Mouse (Mus musculus): Measurements from ENCODE around the gene Tmem144. TPM values are rescaled to one million over a fixed set of nuclear protein-coding genes. Genes with fewer than 3 reads are reported as not detected.

The Tmem144 gene
- polyA plus RNA-seq, 1 experiment from 2014 or later: 5.2 TPM

DNA sequence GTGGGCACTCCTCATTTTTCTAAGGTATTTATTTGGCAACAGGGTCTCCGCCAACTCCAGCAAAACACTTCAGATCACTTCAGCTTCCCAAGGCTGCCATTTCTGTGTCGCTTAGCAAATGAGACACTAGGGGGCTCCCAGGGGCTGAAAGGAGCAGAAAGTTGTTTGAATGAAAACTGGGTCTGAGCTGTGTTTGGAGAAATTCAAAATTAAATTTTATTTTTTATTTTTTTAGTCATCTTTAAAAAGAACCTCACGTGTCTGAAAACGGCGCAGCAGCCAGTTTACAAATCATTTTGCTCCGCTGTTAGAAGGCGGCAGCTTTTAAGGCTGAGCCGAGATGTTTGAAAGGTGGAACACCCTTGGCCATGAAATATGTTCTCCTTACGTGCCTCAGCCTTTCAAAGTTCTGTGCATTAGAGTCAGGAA, 32.2 kb upstream of the Tmem144 start:
- Histone ChIP-seq H3K27ac (peak overlapping the region; percentile 63), H3K4me3 (peak overlapping the region; percentile 40), H3K36me3 (no peaks in the 10 kb centered on the region), H3K4me2 (peak overlapping the region; percentile 55), H3K9me3 (no peaks in the 10 kb centered on the region), H3K4me1 (peaks cover 33% of the 10 kb centered on the region), H3K9ac (peak overlapping the region; percentile 28; the same call in 1 of the 2 replicates), H3K27me3 (no peaks in the 10 kb centered on the region)
- ATAC-seq (ENCODE audit: borderline replicate concordance, extremely low read depth, low FRiP score, low TSS enrichment): no peak; the same call in 1 of the 2 replicates
- WGBS: 2% methylated on average over 9 of the region's 9 CpGs

DNA sequence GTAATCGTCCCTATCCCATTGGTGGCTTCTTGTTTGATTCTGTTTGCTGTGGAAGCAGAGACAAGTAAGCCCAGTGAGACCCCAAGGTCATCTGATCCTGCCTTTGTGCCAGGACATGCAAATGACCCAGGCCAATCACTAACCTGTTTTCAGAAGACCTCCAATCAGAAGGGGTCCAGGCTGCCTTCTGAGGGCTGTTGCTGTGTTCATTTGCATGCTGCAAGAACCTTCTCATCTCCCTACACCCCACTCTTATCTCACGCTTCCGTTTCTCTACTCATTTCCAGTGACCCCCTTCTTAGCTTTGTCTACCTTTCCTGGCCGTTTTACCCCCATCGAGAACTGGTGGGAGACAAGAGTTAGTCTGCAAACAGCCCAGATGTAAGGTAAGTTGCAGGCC, 31.7 kb upstream of the Tmem144 start, which contains the start of gene Fam198b:
Gene Fam198b, plus strand, starts transcription at position 229 of the 400 bp plus-strand sequence.
- no peak; the same call in 1 of the 2 replicates for ATAC-seq (ENCODE audit: borderline replicate concordance, extremely low read depth, low FRiP score, low TSS enrichment)
- Histone ChIP-seq H3K4me3 (peak within 1 kb of the TSS; percentile 40), H3K9me3 (no peaks in the 10 kb centered on the region), H3K36me3 (no peaks in the 10 kb centered on the region), H3K4me2 (peak within 1 kb of the TSS; percentile 55), H3K27me3 (no peaks in the 10 kb centered on the region), H3K9ac (peak within 1 kb of the TSS; percentile 28; the same call in 1 of the 2 replicates), H3K27ac (peak within 1 kb of the TSS; percentile 63), H3K4me1 (peaks cover 33% of the 10 kb centered on the region)
- 21% methylated on average over 5 of the region's 5 CpGs for WGBS

DNA sequence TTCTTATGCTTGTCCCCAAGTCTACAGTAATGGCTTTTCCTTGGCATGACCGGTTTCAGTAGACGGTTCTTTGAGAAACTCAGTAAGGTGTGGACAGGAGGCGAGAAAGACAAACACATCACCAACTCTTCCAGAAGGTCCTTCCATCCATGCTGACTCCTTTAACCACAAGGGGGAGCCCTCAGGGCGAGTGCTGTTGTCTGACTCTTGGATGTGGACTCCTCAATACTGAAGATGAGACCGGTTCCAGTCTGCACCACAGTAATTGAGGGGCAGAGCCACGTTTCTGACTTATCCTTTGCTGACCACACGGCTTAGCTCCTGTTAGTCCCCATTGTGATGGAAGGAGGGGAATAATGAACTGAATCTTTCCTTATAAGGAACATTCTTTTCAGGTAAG, 30.5 kb upstream of the Tmem144 start:
- ATAC-seq (ENCODE audit: borderline replicate concordance, extremely low read depth, low FRiP score, low TSS enrichment): no peak
- H3K27ac ChIP-seq: no peak overlapping the region
- no peak overlapping the region for H3K9ac ChIP-seq
- H3K36me3 ChIP-seq: no peaks in the 10 kb centered on the region
- H3K4me2 ChIP-seq: no peak overlapping the region
- H3K4me3 ChIP-seq: no peak overlapping the region
- H3K4me1 ChIP-seq: peaks cover 42% of the 10 kb centered on the region
- no peaks in the 10 kb centered on the region for H3K27me3 ChIP-seq
- no peaks in the 10 kb centered on the region for H3K9me3 ChIP-seq
- WGBS: 32% methylated on average over 7 of the region's 7 CpGs

DNA sequence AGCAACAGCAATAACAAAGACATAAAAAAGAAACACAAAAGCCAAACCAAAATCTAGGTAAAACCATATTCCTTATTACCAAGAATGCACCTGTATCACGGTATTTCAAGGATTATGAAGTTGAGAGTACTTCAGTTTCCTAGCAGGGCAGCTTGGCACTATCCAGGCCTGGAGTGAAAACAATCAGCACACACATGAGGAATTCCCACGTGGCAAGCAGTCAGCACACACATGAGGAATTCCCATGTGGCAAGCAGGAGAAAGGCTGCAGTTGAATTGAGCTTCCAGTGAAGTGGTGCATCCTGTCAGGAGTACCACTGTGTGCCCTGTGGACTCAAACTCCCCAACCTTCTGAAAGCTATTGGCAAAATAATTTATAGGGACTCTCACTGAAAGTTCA, 29.1 kb upstream of the Tmem144 start:
- Histone ChIP-seq H3K9ac (no peak overlapping the region), H3K4me1 (peaks cover 29% of the 10 kb centered on the region), H3K9me3 (no peaks in the 10 kb centered on the region), H3K4me2 (no peak overlapping the region), H3K36me3 (no peaks in the 10 kb centered on the region), H3K4me3 (no peak overlapping the region), H3K27ac (peak overlapping the region; percentile 25; the same call in 1 of the 2 replicates), H3K27me3 (no peaks in the 10 kb centered on the region)
- no peak for ATAC-seq (ENCODE audit: borderline replicate concordance, extremely low read depth, low FRiP score, low TSS enrichment)
- 35% methylated on average over 2 of the region's 2 CpGs for WGBS

DNA sequence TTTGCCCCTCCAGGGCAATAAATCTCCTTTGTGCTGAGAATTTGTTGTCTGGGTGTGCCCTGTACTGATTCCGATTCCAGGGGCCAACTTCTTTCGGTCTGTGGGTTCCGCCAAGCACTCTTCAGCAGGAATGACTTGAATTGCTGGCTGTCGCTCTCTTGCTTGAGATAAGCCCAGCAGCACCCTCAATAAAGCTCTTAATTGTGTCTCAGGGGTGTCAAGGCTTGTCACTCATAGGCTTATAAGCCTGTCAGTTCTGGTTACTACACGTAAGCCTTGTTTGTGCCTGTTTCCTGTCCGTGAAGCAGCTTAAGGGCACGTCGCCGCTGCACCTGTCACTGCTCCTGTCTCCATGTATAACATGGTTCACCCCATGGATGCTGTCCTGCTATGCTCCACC, 26.7 kb upstream of the Tmem144 start:
- peak overlapping the region; percentile 27; the same call in 1 of the 2 replicates for H3K27ac ChIP-seq
- H3K36me3 ChIP-seq: no peaks in the 10 kb centered on the region
- H3K9ac ChIP-seq: no peak overlapping the region
- H3K27me3 ChIP-seq: no peaks in the 10 kb centered on the region
- WGBS: 43% methylated on average over 9 of the region's 9 CpGs
- ATAC-seq (ENCODE audit: borderline replicate concordance, extremely low read depth, low FRiP score, low TSS enrichment): no peak
- H3K9me3 ChIP-seq: no peaks in the 10 kb centered on the region
- H3K4me2 ChIP-seq: 0 out of 2 replicates have a peak overlapping the region, but pooled peaks have one; percentile 28
- H3K4me1 ChIP-seq: peaks cover 19% of the 10 kb centered on the region; the same call in 1 of the 2 replicates
- H3K4me3 ChIP-seq: no peak overlapping the region

DNA sequence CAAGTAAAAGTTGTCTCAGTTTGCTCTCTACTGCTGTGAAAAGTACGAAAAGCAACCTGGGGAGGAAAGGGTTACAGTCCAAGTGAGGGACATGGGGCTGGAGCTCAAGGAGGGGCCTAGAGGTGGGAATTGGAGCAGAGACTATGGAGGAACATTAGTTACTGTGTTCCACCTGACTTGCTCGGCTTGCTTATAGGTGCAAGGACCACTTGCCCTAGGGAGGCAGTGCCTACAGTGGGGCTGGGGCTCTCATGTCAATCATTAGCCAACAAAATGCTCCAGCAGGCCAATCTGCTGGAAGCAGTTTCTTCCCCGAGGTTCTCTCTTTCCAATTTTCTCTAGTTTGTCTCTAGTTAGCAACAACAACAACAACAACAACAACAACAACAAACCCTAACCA, 25.8 kb upstream of the Tmem144 start:
- Histone ChIP-seq H3K4me2 (no peak overlapping the region), H3K27ac (no peak overlapping the region)
- no peak for ATAC-seq (ENCODE audit: borderline replicate concordance, extremely low read depth, low FRiP score, low TSS enrichment)

DNA sequence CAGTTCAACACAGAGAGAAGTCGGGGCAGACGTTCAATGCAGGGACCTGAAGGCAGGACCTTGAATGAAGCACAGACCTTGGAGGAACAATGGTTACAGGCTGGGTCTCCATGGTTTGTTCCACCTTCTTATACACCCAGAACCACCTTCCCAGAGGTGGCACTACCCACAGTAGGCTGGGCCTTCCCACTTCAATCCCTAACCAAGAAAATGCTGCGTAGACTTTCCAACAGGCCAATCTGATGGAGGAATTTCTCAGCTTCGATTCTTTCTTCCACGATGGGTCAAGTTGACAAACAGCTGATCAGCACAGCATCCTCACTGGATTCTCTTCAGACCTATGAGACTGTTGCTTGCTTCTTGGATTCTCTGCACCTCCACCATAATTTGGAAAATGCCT, 22.9 kb upstream of the Tmem144 start:
- Histone ChIP-seq H3K4me2 (no peak overlapping the region), H3K4me1 (peaks cover 9% of the 10 kb centered on the region; the same call in 1 of the 2 replicates), H3K9ac (no peak overlapping the region), H3K27me3 (no peaks in the 10 kb centered on the region), H3K36me3 (no peaks in the 10 kb centered on the region), H3K9me3 (no peaks in the 10 kb centered on the region), H3K27ac (no peak overlapping the region), H3K4me3 (no peak overlapping the region)
- WGBS: 91% methylated on average over 5 of the region's 5 CpGs
- ATAC-seq (ENCODE audit: borderline replicate concordance, extremely low read depth, low FRiP score, low TSS enrichment): no peak

More for the DNA sequence above, 25.8 kb upstream of the Tmem144 start:
- no peak overlapping the region for H3K4me3 ChIP-seq
- H3K27me3 ChIP-seq: no peaks in the 10 kb centered on the region
- H3K9ac ChIP-seq: no peak overlapping the region
- no peaks in the 10 kb centered on the region for H3K9me3 ChIP-seq
- 54% methylated on average over 3 of the region's 3 CpGs for WGBS
- H3K4me1 ChIP-seq: peaks cover 16% of the 10 kb centered on the region; the same call in 1 of the 2 replicates
- H3K36me3 ChIP-seq: no peaks in the 10 kb centered on the region

DNA sequence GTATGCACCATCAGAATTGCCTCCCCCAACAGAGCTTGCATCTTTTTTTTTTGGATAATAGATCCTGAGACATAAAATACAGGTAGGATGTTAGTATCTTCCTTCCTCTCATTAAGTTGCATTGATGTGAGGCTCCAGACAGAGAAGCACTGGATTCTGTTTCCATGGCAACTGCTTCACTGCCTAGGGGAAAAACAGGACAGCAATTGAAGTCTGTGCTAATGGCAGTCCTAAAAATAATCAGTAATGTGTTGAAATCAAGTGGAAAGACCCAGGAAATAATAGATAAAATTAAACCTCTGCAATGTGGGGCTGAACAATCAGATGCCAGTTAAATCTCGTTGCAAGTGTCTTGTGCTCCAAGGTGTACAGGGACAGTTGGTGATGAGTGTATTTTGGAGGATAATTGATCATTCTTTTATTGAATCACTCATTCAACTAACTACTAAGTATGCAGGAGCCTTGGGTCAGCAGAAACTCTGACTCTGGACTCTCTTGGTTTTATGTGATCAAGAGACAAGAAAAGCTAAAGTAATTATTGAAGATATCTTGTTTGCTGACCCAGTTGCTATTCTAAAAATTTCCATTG, 14.6 kb upstream of the Tmem144 start:
- 68% methylated on average over 1 of the region's 1 CpGs for WGBS
- Histone ChIP-seq H3K9ac (no peak overlapping the region), H3K9me3 (no peaks in the 10 kb centered on the region), H3K4me2 (no peak overlapping the region), H3K27ac (no peak overlapping the region), H3K36me3 (no peaks in the 10 kb centered on the region), H3K27me3 (no peaks in the 10 kb centered on the region), H3K4me1 (no peaks in the 10 kb centered on the region), H3K4me3 (no peak overlapping the region)
- ATAC-seq (ENCODE audit: borderline replicate concordance, extremely low read depth, low FRiP score, low TSS enrichment): no peak

DNA sequence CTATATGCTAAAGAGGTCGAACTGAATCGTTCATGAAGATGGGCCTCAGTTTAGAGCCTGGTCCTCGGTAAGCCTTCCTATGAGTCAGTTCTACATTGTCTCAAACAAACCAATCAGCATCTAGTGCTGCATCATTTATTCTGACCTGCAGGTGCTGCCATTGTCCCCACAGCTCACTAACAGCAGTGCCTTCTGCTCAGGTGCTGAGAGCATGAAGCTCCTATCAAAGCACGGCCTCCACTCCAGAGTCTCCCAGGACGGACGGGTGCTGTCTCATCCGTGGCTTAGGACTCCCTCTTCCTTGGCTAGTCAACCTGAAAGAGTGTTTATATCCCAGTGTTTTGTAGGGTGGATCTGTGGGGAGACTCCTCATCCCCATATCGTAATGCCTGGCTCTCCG, 14.0 kb upstream of the Tmem144 start:
- WGBS: 82% methylated on average over 9 of the region's 9 CpGs
- no peak for ATAC-seq (ENCODE audit: borderline replicate concordance, extremely low read depth, low FRiP score, low TSS enrichment)

DNA sequence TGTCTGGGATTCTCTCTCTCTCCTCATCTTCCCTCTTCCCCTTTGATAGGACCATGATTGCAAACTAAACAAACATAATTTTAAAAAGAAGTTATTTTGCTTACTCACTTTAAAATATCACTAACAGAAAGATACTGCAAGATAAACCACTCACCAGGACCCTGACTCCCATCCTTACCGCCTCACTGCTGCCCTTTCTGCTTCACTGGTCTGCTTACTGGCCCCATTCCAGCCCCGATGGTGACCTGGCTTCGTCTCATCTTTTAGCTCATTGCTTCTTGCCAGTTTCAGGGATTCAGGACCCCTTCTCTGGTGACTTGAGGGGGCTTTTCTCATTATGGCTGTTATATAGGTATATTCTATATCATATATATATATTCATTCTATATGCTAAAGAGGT, 13.5 kb upstream of the Tmem144 start:
- Histone ChIP-seq H3K9me3 (no peaks in the 10 kb centered on the region), H3K4me2 (no peak overlapping the region), H3K4me1 (no peaks in the 10 kb centered on the region), H3K4me3 (no peak overlapping the region), H3K27ac (no peak overlapping the region), H3K9ac (no peak overlapping the region), H3K36me3 (no peaks in the 10 kb centered on the region), H3K27me3 (no peaks in the 10 kb centered on the region)
- ATAC-seq (ENCODE audit: borderline replicate concordance, extremely low read depth, low FRiP score, low TSS enrichment): no peak
- WGBS: 78% methylated on average over 3 of the region's 3 CpGs

More for the DNA sequence above, 14.0 kb upstream of the Tmem144 start:
- no peaks in the 10 kb centered on the region for H3K27me3 ChIP-seq
- no peak overlapping the region for H3K9ac ChIP-seq
- no peak overlapping the region for H3K27ac ChIP-seq
- H3K36me3 ChIP-seq: no peaks in the 10 kb centered on the region
- no peak overlapping the region for H3K4me3 ChIP-seq
- H3K9me3 ChIP-seq: no peaks in the 10 kb centered on the region
- no peak overlapping the region for H3K4me2 ChIP-seq
- H3K4me1 ChIP-seq: no peaks in the 10 kb centered on the region

DNA sequence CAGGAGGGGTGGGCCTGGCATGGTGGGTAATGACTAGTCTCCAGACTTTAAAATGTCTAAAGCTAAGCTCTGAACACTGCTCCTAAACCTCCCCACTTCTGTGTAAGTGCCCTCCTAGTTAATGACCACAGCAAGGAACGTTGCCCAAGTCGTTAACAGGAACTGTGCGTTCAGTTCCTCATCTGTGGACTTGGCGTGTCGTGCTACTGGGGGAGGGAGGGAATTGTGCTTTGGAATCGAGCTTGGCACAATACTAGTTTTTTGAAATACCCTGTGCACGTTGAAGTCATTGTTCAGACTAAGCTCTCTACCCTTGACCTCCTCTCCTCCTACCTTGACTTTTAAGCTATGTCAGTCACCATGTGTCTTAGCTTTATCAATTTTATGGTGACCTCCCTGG, 12.3 kb upstream of the Tmem144 start:
- Histone ChIP-seq H3K9ac (no peak overlapping the region), H3K4me3 (no peak overlapping the region), H3K27me3 (no peaks in the 10 kb centered on the region), H3K4me1 (no peaks in the 10 kb centered on the region), H3K27ac (no peak overlapping the region), H3K9me3 (no peaks in the 10 kb centered on the region), H3K4me2 (no peak overlapping the region), H3K36me3 (no peaks in the 10 kb centered on the region)
- no peak for ATAC-seq (ENCODE audit: borderline replicate concordance, extremely low read depth, low FRiP score, low TSS enrichment)
- WGBS: 62% methylated on average over 7 of the region's 7 CpGs

DNA sequence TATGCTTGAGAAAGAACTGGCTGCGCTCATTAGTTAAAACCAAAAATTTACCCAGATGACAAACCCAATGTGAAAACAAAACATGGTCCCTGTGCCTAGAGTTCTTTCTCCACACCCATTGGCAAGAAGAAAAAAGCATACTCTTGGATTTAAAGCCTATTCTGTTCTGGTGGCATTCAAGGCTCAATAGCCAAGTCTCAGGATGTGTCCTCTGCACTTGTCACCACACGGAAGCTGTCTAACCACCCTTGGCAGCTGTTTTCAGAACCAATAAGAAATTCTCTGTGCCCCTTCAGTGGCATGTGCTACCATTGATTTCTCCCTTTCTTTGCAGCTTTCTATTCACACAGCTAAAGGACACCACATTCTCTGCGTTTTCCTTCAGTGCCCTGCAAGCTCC, 5.6 kb upstream of the Tmem144 start:
- Histone ChIP-seq H3K4me1 (no peaks in the 10 kb centered on the region), H3K9me3 (no peaks in the 10 kb centered on the region), H3K4me3 (no peak overlapping the region), H3K36me3 (no peaks in the 10 kb centered on the region), H3K27me3 (no peaks in the 10 kb centered on the region), H3K9ac (no peak overlapping the region), H3K27ac (no peak overlapping the region), H3K4me2 (no peak overlapping the region)
- WGBS: 82% methylated on average over 3 of the region's 3 CpGs
- ATAC-seq (ENCODE audit: borderline replicate concordance, extremely low read depth, low FRiP score, low TSS enrichment): no peak

Measured in lung, embryonic 15.5 days (tissue).